In the genomic region with DNA sequence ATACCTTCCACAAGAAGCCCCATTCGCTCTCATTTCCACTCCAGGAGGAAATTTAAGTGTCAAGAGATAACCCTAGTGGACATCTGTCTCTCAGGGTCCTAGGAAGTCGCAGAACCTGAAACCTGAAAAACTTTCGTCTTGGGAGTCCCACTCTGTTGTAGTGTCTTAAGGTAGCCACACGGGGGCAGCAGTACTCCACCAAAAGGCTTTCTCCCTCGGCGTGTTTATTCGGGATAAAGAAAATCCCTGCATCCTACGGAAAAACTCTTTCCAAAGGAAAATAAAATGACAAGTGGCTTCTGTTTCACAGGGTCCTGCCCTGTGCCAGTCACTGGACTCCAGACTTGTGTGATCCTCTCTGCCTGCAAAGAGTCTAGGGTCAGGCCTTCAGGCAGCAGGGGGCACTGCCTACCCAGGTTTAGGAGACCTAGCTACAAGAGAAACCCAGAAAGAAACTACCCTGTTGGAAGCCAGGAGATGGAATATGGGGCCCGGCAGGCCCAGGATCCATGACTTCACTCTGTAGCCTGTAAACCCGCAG, we compare ENCODE assay signal across 9 mouse cellular contexts. TPM values are rescaled to one million over a fixed set of nuclear protein-coding genes. Genes with fewer than 3 reads are reported as not detected.
DNase-seq lines count a peak whose midpoint lies in the region; ATAC-seq and TF ChIP-seq lines count a peak whose summit lies in the region.
"Had no signal": no experiment of that assay in that cellular context is flagged by ENCODE, and none has a peak within 500 bp of the region (broad histone marks: within the 10 kb centered on the region; RNA-seq: fewer than 3 reads in every experiment).

No protein-coding gene starts in this region.

- H3K27me3 ChIP-seq in E14TG2a.4 (ENCODE audit: insufficient read depth, low read length), result peaks cover 2% of the 10 kb centered on the region; the same call in 1 of the 2 replicates
- peaks cover 3% of the 10 kb centered on the region; the same call in 1 of the 2 replicates for H3K27me3 ChIP-seq in forebrain, embryonic 12.5 days
- H3K27me3 ChIP-seq in neural tube, embryonic 15.5 days (replicated peaks), result no peaks in the 10 kb centered on the region; the same call in 1 of the 2 replicates

- H3K9me3 ChIP-seq in E14TG2a.4 (ENCODE audit: low read length), result no peaks in the 10 kb centered on the region
- H3K9me3 ChIP-seq in forebrain, embryonic 12.5 days, result no peaks in the 10 kb centered on the region
- no peaks in the 10 kb centered on the region for H3K9me3 ChIP-seq in neural tube, embryonic 15.5 days (replicated peaks)

- peak; percentile 79 for TF ChIP-seq CTCF in E14TG2a.4 (conservative IDR thresholded peaks at IDR 0.05; ENCODE audit: low read length)

- H3K9ac ChIP-seq in forebrain, embryonic 12.5 days, result peak overlapping the region; percentile 44
- peak overlapping the region; percentile 45 for H3K9ac ChIP-seq in neural tube, embryonic 15.5 days (replicated peaks)

- peak; percentile 69; the same call in 1 of the 2 replicates for ATAC-seq in cerebellum, adult (ENCODE audit: insufficient number of reproducible peaks, low FRiP score, low TSS enrichment)
- ATAC-seq in forebrain, embryonic 12.5 days (ENCODE audit: low FRiP score), result peak; percentile 67
- ATAC-seq in neural tube, embryonic 15.5 days (ENCODE audit: low FRiP score), result peak; percentile 58

- DNase-seq in heart, postnatal 14 days, result peak; percentile 73 to 81
- peak; percentile 80 to 86 for DNase-seq in kidney, postnatal 4 days
- DNase-seq in lung, adult 18-20 months, result peak; percentile 51 to 62
- DNase-seq in thymus, adult 18-20 months, result peak; percentile 69 to 86

- intact Hi-C loops in heart, postnatal 14 days (cut with DNase I), result loop anchor here (1.0 to 5.0 kb wide), 5 partner anchors 163 to 415 kb away; partner anchors contain the start of gene Ajuba

- WGBS in forebrain, embryonic 12.5 days, result 2% methylated on average over 10 of the region's 10 CpGs
- 1% methylated on average over 10 of the region's 10 CpGs for WGBS in neural tube, embryonic 15.5 days

- H3K4me3 ChIP-seq in E14TG2a.4 (replicated peaks; ENCODE audit: low read length), result peak overlapping the region; percentile 63
- peak overlapping the region; percentile 34 for H3K4me3 ChIP-seq in forebrain, embryonic 12.5 days (replicated peaks)
- H3K4me3 ChIP-seq in neural tube, embryonic 15.5 days (replicated peaks), result peak overlapping the region; percentile 29

- peaks cover 77% of the 10 kb centered on the region for H3K4me1 ChIP-seq in E14TG2a.4 (replicated peaks; ENCODE audit: low read depth, low read length)
- peaks cover 28% of the 10 kb centered on the region for H3K4me1 ChIP-seq in forebrain, embryonic 12.5 days
- peaks cover 57% of the 10 kb centered on the region for H3K4me1 ChIP-seq in neural tube, embryonic 15.5 days

- H3K36me3 ChIP-seq in E14TG2a.4 (ENCODE audit: insufficient read depth, low read length), result no peaks in the 10 kb centered on the region
- H3K36me3 ChIP-seq in forebrain, embryonic 12.5 days (replicated peaks), result no peaks in the 10 kb centered on the region
- no peaks in the 10 kb centered on the region for H3K36me3 ChIP-seq in neural tube, embryonic 15.5 days

- peak overlapping the region; percentile 62 for H3K4me2 ChIP-seq in forebrain, embryonic 12.5 days
- peak overlapping the region; percentile 59 for H3K4me2 ChIP-seq in neural tube, embryonic 15.5 days

- H3K27ac ChIP-seq in forebrain, embryonic 12.5 days, result peak overlapping the region; percentile 80
- peak overlapping the region; percentile 81 for H3K27ac ChIP-seq in neural tube, embryonic 15.5 days (replicated peaks)

RNA-seq across cellular contexts. Expression of gene Dad1, which starts 25.9 kb away (rescaled TPM):
- 234 and 241 TPM in 2 replicates for polyA plus RNA-seq in forebrain, embryonic 12.5 days (2016; fragmentation: Nextera tagmentation; extraction: Ambion mirVana)
- total RNA-seq in heart, postnatal 14 days (2021), result 100 to 1,000 TPM; 104 TPM
- 414 and 416 TPM in 2 replicates for polyA plus RNA-seq in neural tube, embryonic 15.5 days (2015; fragmentation: Nextera tagmentation; extraction: Ambion mirVana)

RNA-seq across cellular contexts. Expression of gene Abhd4, which starts 26.0 kb away (rescaled TPM):
- polyA plus RNA-seq in forebrain, embryonic 12.5 days (2016; fragmentation: Nextera tagmentation; extraction: Ambion mirVana), result 46.3 and 48.5 TPM in 2 replicates
- 10 to 100 TPM; 46.7 to 50.7 TPM for total RNA-seq in heart, postnatal 14 days (2021)
- 54.0 and 58.6 TPM in 2 replicates for polyA plus RNA-seq in neural tube, embryonic 15.5 days (2015; fragmentation: Nextera tagmentation; extraction: Ambion mirVana)

RNA-seq across cellular contexts. Expression of gene Olfr49, which starts 56.8 kb away (rescaled TPM):
- not detected in 2 replicates for polyA plus RNA-seq in forebrain, embryonic 12.5 days (2016; fragmentation: Nextera tagmentation; extraction: Ambion mirVana)
- total RNA-seq in heart, postnatal 14 days (2021), result not detected
- not detected in 2 replicates for polyA plus RNA-seq in neural tube, embryonic 15.5 days (2015; fragmentation: Nextera tagmentation; extraction: Ambion mirVana)
- polyA plus RNA-seq: gonadal fat pad, adult 2 months had no signal

Comparison
In these comparisons a context has a peak if more than half of its experiments do, and no peak if none do; other contexts are left out.
1. Peak in every context shown above with its lines: DNase-seq, ATAC-seq, H3K4me3 ChIP-seq and H3K27ac ChIP-seq.